Mouse (Mus musculus) CH12.LX (cell line): ENCODE data around the gene Oxct1. TPM values are rescaled to one million over a fixed set of nuclear protein-coding genes. Genes with fewer than 3 reads are reported as not detected.

Experiments used
- DNase-seq: peaks from one replicate; pipeline ENCODE4 v3.0.0-alpha.2; 2013; ENCODE audit errors: extremely low read depth
- H3K27ac ChIP-seq: 2 replicates; pipeline ENCODE4 v1.5.1; 2012; ENCODE audit warnings: low read depth, mild to moderate bottlenecking, control low read depth, moderate library complexity; ENCODE audit not compliant: insufficient read depth
- H3K27me3 ChIP-seq: replicated peaks from 2 replicates; pipeline ENCODE3; 2012; ENCODE audit warnings: inconsistent platforms
- H3K36me3 ChIP-seq, 2 experiments: replicated peaks in 1 of 2; 2 replicates each; pipeline versions ENCODE3 to v1.6.1; 2012; ENCODE audit warnings: inconsistent platforms in 1 of 2, low read length in 1 of 2, mild to moderate bottlenecking in 1 of 2, mixed read lengths in 1 of 2, moderate library complexity in 1 of 2; ENCODE audit not compliant: control insufficient read depth in 1 of 2, insufficient read depth in 1 of 2
- H3K4me1 ChIP-seq, 2 experiments: 2 replicates each; pipeline ENCODE4 v1.6.1; 2012; ENCODE audit warnings: inconsistent platforms in 1 of 2, moderate library complexity in 1 of 2; ENCODE audit not compliant: insufficient read depth in 2 of 2, control insufficient read depth in 1 of 2
- H3K4me2 ChIP-seq: 2 replicates; pipeline ENCODE4 v1.6.1; 2012; ENCODE audit warnings: low read depth, mild to moderate bottlenecking, control low read depth; ENCODE audit not compliant: poor library complexity, insufficient read depth, severe bottlenecking
- H3K4me3 ChIP-seq, 3 experiments: fragments of 150-350 bp in 1 of 3; sonication (generic) in 1 of 3; replicated peaks in 1 of 3; 2 replicates each; pipeline versions ENCODE3 to v1.5.1; 2011 to 2012; ENCODE audit warnings: low read depth in 2 of 3, low read length in 2 of 3, mild to moderate bottlenecking in 2 of 3, moderate library complexity in 2 of 3, control low read depth in 1 of 3, improper control_type of control experiment in 1 of 3, inconsistent platforms in 1 of 3, mixed read lengths in 1 of 3; ENCODE audit not compliant: poor library complexity in 1 of 3
- H3K79me2 ChIP-seq: replicated peaks from 2 replicates; pipeline ENCODE4 v1.6.1; 2012; ENCODE audit warnings: mild to moderate bottlenecking, moderate library complexity; ENCODE audit not compliant: control insufficient read depth, poor library complexity, insufficient read depth, severe bottlenecking; ENCODE audit errors: extremely low read depth
- H3K9ac ChIP-seq: 2 replicates; pipeline ENCODE4 v1.6.1; 2012; ENCODE audit warnings: low read depth, mild to moderate bottlenecking, control low read depth, moderate library complexity; ENCODE audit not compliant: insufficient read depth
- H3K9me3 ChIP-seq: replicated peaks from 2 replicates; pipeline ENCODE3; 2012; ENCODE audit warnings: low read length, inconsistent platforms, mixed read lengths
- BHLHE40 ChIP-seq: IDR thresholded peaks from 2 replicates; pipeline ENCODE4 v1.6.1; 2011; ENCODE audit warnings: mild to moderate bottlenecking, low read depth, low read length, improper control_type of control experiment
- CTCF ChIP-seq, 2 experiments: IDR thresholded peaks in 1 of 2; conservative IDR thresholded peaks in 1 of 2; 2 replicates each; pipeline ENCODE4 v1.5.1; 2011 to 2012; ENCODE audit warnings: low read depth in 2 of 2, low read length in 2 of 2, improper control_type of control experiment in 1 of 2, inconsistent platforms in 1 of 2, mild to moderate bottlenecking in 1 of 2, moderate library complexity in 1 of 2
- EP300 ChIP-seq: IDR thresholded peaks from 2 replicates; pipeline ENCODE4 v1.6.1; 2011; ENCODE audit warnings: low read length, improper control_type of control experiment
- GABPA ChIP-seq: IDR thresholded peaks from 2 replicates; pipeline ENCODE4 v1.6.1; 2012; ENCODE audit warnings: low read depth, low read length, improper control_type of control experiment, inconsistent platforms; ENCODE audit not compliant: insufficient replicate concordance
- HCFC1 ChIP-seq: IDR thresholded peaks from 2 replicates; pipeline ENCODE4 v1.6.1; 2012; ENCODE audit warnings: low read depth, mild to moderate bottlenecking, inconsistent platforms, low read length, improper control_type of control experiment
- IRF4 ChIP-seq: IDR thresholded peaks from 2 replicates; pipeline ENCODE4 v1.6.1; 2014; ENCODE audit warnings: low read depth, mild to moderate bottlenecking, inconsistent platforms, low read length, improper control_type of control experiment
- JUND ChIP-seq: conservative IDR thresholded peaks from 2 replicates; pipeline ENCODE4 v1.6.1; 2011; ENCODE audit warnings: low read depth, low read length, improper control_type of control experiment
- MAFK ChIP-seq: IDR thresholded peaks from 2 replicates; pipeline ENCODE4 v1.6.1; 2011; ENCODE audit warnings: low read length, improper control_type of control experiment; ENCODE audit not compliant: insufficient replicate concordance
- MAX ChIP-seq: IDR thresholded peaks from 2 replicates; pipeline ENCODE4 v1.6.1; 2011; ENCODE audit warnings: low read length, improper control_type of control experiment
- MAZ ChIP-seq: IDR thresholded peaks from 2 replicates; pipeline ENCODE4 v1.6.1; 2012; ENCODE audit warnings: low read depth, mild to moderate bottlenecking, inconsistent platforms, low read length, improper control_type of control experiment, moderate library complexity
- MEF2A ChIP-seq: IDR thresholded peaks from 2 replicates; pipeline ENCODE4 v1.6.1; 2014; ENCODE audit warnings: low read depth, mild to moderate bottlenecking, inconsistent platforms, low read length, improper control_type of control experiment, borderline replicate concordance
- MXI1 ChIP-seq: IDR thresholded peaks from 2 replicates; pipeline ENCODE4 v1.6.1; 2011; ENCODE audit warnings: mild to moderate bottlenecking, low read depth, low read length, improper control_type of control experiment
- NELFE ChIP-seq: IDR thresholded peaks from 2 replicates; pipeline ENCODE4 v1.6.1; 2011; ENCODE audit warnings: low read depth, low read length, improper control_type of control experiment
- NRF1 ChIP-seq: IDR thresholded peaks from 2 replicates; pipeline ENCODE4 v1.6.1; 2014; ENCODE audit warnings: low read depth, mild to moderate bottlenecking, inconsistent platforms, low read length, improper control_type of control experiment, moderate library complexity
- PAX5 ChIP-seq: IDR thresholded peaks from 2 replicates; pipeline ENCODE4 v1.6.1; 2012; ENCODE audit warnings: low read length, inconsistent platforms, mixed read lengths
- POLR2AphosphoS2 ChIP-seq: IDR thresholded peaks from 2 replicates; pipeline ENCODE4 v1.6.1; 2011; ENCODE audit warnings: low read depth, low read length, improper control_type of control experiment
- RAD21 ChIP-seq: IDR thresholded peaks from 2 replicates; pipeline ENCODE4 v1.6.1; 2011; ENCODE audit warnings: low read depth, mild to moderate bottlenecking, low read length, improper control_type of control experiment, moderate library complexity
- RCOR1 ChIP-seq: conservative IDR thresholded peaks from 2 replicates; pipeline ENCODE4 v1.6.1; 2012; ENCODE audit warnings: low read depth, mild to moderate bottlenecking, inconsistent platforms, low read length, improper control_type of control experiment
- TBP ChIP-seq: conservative IDR thresholded peaks from 2 replicates; pipeline ENCODE4 v1.6.1; 2011; ENCODE audit warnings: low read depth, low read length, improper control_type of control experiment
- UBTF ChIP-seq: IDR thresholded peaks from 2 replicates; pipeline ENCODE4 v1.6.1; 2012; ENCODE audit warnings: low read depth, mild to moderate bottlenecking, inconsistent platforms, low read length, improper control_type of control experiment, moderate library complexity
- USF2 ChIP-seq: conservative IDR thresholded peaks from 2 replicates; pipeline ENCODE4 v1.6.1; 2011; ENCODE audit warnings: low read depth, low read length, improper control_type of control experiment
- ZC3H11A ChIP-seq: IDR thresholded peaks from 2 replicates; pipeline ENCODE4 v1.6.1; 2012; ENCODE audit warnings: low read depth, mild to moderate bottlenecking, inconsistent platforms, low read length, improper control_type of control experiment
- ZMIZ1 ChIP-seq: IDR thresholded peaks from 2 replicates; pipeline ENCODE4 v1.6.1; 2012; ENCODE audit warnings: low read depth, mild to moderate bottlenecking, inconsistent platforms, low read length, improper control_type of control experiment
- ZNF384 ChIP-seq: IDR thresholded peaks from 2 replicates; pipeline ENCODE4 v1.6.1; 2012; ENCODE audit warnings: low read depth, low read length, improper control_type of control experiment, inconsistent platforms
- dilution Hi-C: fragments of 300-500 bp; cut with MboI; formaldehyde crosslinking; loops from 2 replicates; pipeline ENCODE4 v1.14.3; 2020; ENCODE audit warnings: low sequenced_read_pairs; ENCODE audit not compliant: extremely low pct_unique_long_range_greater_than_20kb, extremely low pct_ligation_motif_present
- in situ Hi-C: fragments of 300-500 bp; cut with MboI; formaldehyde crosslinking; loops from 3 replicates; pipeline ENCODE4 v1.14.3; 2019; ENCODE audit warnings: low sequenced_read_pairs, low pct_ligation_motif_present, low pct_unique_long_range_greater_than_20kb, mixed read lengths
- polyA plus RNA-seq: library from polyadenylated mRNA; unstranded; fragments of >175 nt; gene quantifications from 2 replicates; pipeline ENCODE4 v1.2.1, GENCODE M21; 2012; ENCODE audit warnings: low read depth; ENCODE audit not compliant: insufficient read length
- total RNA-seq, 2 experiments: library from RNA; depleted of rRNA; stranded (reverse); fragments of 300-350 nt in 1 of 2; fragments of >200 nt in 1 of 2; gene quantifications; 2 replicates each; pipeline ENCODE4 v1.2.3; 2012 to 2014

Gene Oxct1
- total and polyA plus RNA-seq, 3 experiments = 101 to 127 (median 105) TPM

- Histone ChIP-seq H3K9me3 (no peaks in the 10 kb centered on the region), H3K9ac (no peak overlapping the region), H3K36me3 (peaks cover 0 to 16% of the 10 kb centered on the region in 2 experiments), H3K27ac (no peak overlapping the region), H3K79me2 (peaks cover 3% of the 10 kb centered on the region; the same call in 1 of the 2 replicates), H3K4me3 (no peak overlapping the region), H3K4me1 (peaks cover 0 to 42% of the 10 kb centered on the region in 2 experiments; a peak in 2 of 4 replicates), H3K4me2 (no peak overlapping the region), H3K27me3 (no peaks in the 10 kb centered on the region)
- TF ChIP-seq MXI1 (no peak), GABPA (no peak), USF2 (no peak), POLR2AphosphoS2 (no peak), ZNF384 (no peak), MAZ (no peak), NRF1 (no peak), HCFC1 (no peak), MAFK (no peak), MAX (no peak), TBP (no peak), ZC3H11A (no peak), JUND (no peak), PAX5 (no peak), MEF2A (no peak), NELFE (no peak), EP300 (no peak)
- dilution Hi-C loops (no loop called here), in situ Hi-C loops (loop anchor here (25.0 kb wide), 1 partner anchor 1084 kb away; the partner anchor contains the start of genes Card6 and Rpl37)
- DNase-seq = no peak
Measured at GRCm38 (mm10) chr15:4028411-4028700, 2.2 kb downstream of the Oxct1 start.

GRCm38 (mm10) chr15:4028960-4029359 is 2.8 kb downstream of the Oxct1 start:
- dilution Hi-C loops = no loop called here
- H3K36me3 ChIP-seq = peaks cover 0 to 22% of the 10 kb centered on the region in 2 experiments
- TF ChIP-seq ZNF384 (no peak), GABPA (no peak), IRF4 (no peak), RCOR1 (no peak), BHLHE40 (no peak), MAX (no peak), UBTF (no peak), USF2 (no peak), EP300 (no peak), RAD21 (no peak), MAFK (no peak), CTCF (conservative IDR thresholded peaks at IDR 0.05 in 1 of 2, IDR thresholded peaks at IDR 0.05 in 1 of 2; ENCODE audit: low read depth in 2 of 2, low read length in 2 of 2) (no peak), ZMIZ1 (no peak)
- no peak overlapping the region for H3K27ac ChIP-seq
- H3K79me2 ChIP-seq = peaks cover 3% of the 10 kb centered on the region; the same call in 1 of the 2 replicates
- peaks cover 0 to 45% of the 10 kb centered on the region in 2 experiments; a peak in 2 of 4 replicates for H3K4me1 ChIP-seq
- H3K9ac ChIP-seq = no peak overlapping the region
- in situ Hi-C loops = loop anchor here (25.0 kb wide), 1 partner anchor 1083 kb away; the partner anchor contains the start of genes Card6 and Rpl37
- no peak overlapping the region for H3K4me3 ChIP-seq
- H3K27me3 ChIP-seq = no peaks in the 10 kb centered on the region
- no peak overlapping the region for H3K4me2 ChIP-seq
- H3K9me3 ChIP-seq = no peaks in the 10 kb centered on the region
- DNase-seq = no peak
